Mouse (Mus musculus) bone marrow, adult 2 months (tissue): ENCODE measurements around the gene Stx18.

ENCODE experiments used
- CTCF ChIP-seq: fragments of 200-500 bp; IDR thresholded peaks from 2 replicates; pipeline ENCODE4 v1.5.1; 2011; ENCODE audit warnings: low read length, control low read depth; ENCODE audit not compliant: control insufficient read depth, insufficient read depth
- POLR2A ChIP-seq: fragments of 200-500 bp; IDR thresholded peaks from 2 replicates; pipeline ENCODE4 v1.6.1; 2011; ENCODE audit warnings: low read depth, mild to moderate bottlenecking, control low read depth, low read length, borderline replicate concordance; ENCODE audit not compliant: control insufficient read depth

GRCm38 (mm10) chr5:38062709-38063108 is 24.2 kb downstream of the Stx18 start:
- TF ChIP-seq CTCF = no peak
- TF ChIP-seq POLR2A = no peak
